Mouse (Mus musculus): Measurements from ENCODE around the gene Il4ra. TPM values are rescaled to one million over a fixed set of nuclear protein-coding genes. Genes with fewer than 3 reads are reported as not detected.

Gene Il4ra
- polyA plus RNA-seq, 1 experiment from 2014 or later = 2.6 TPM

DNA sequence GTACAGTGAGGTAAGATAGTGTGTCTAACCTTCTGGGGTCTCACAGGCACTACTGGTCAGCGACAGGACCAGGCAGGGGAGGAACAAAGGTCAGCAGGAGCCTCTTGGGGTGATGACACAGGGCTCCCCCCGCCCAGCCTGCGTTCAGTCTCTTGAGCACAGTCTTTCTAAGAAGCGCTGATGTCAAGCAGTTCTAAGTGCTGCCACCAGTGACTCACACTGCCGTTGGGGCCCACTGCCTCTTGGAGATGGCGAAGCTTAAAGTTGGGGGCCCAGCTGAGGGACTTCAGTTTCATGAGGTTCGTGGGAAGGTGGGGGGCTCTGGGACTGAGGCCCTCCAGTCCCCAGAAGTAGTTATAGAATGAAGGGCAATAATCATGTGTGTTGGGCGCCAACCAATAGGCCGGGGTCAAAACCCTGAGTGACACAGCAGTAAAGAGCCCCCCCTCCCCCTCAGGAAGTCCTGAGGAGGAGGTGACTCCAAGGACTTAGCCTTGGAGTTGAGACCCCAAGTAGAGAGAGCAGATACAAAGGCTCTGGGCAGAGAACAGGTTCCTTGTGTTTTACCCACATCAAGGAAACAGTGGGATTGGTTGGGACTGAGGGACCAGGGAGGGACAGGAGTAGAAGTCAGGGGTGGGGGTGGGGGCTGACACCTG lies 2.7 kb downstream of the Il4ra start:
- DNase-seq (ENCODE audit: low spot score) (no peak), ATAC-seq (ENCODE audit: insufficient number of reproducible peaks, low FRiP score, low TSS enrichment, low read depth) (no peak)
- WGBS = 88% methylated on average over 9 of the region's 9 CpGs
- Histone ChIP-seq H3K4me3 (ENCODE audit: low read depth, low read length) (no peak overlapping the region), H3K4me1 (ENCODE audit: control insufficient read depth, insufficient read depth, low read length) (peaks cover 4% of the 10 kb centered on the region; the same call in 1 of the 2 replicates), H3K9me3 (ENCODE audit: control insufficient read depth, low read length) (no peaks in the 10 kb centered on the region), H3K27ac (replicated peaks; ENCODE audit: low read depth, low read length) (no peak overlapping the region), H3K9ac (ENCODE audit: low read length) (no peak overlapping the region), H3K4me2 (ENCODE audit: low read depth, severe bottlenecking) (no peak overlapping the region), H3K36me3 (ENCODE audit: control insufficient read depth, insufficient read depth, low read length) (no peaks in the 10 kb centered on the region), H3K27me3 (ENCODE audit: control insufficient read depth, insufficient read depth, low read length) (peaks cover 10% of the 10 kb centered on the region)

GRCm38 (mm10) chr7:125555351-125555872 lies 3.5 kb downstream of the Il4ra start:
- no peak for ATAC-seq (ENCODE audit: insufficient number of reproducible peaks, low FRiP score, low TSS enrichment, low read depth)

DNA sequence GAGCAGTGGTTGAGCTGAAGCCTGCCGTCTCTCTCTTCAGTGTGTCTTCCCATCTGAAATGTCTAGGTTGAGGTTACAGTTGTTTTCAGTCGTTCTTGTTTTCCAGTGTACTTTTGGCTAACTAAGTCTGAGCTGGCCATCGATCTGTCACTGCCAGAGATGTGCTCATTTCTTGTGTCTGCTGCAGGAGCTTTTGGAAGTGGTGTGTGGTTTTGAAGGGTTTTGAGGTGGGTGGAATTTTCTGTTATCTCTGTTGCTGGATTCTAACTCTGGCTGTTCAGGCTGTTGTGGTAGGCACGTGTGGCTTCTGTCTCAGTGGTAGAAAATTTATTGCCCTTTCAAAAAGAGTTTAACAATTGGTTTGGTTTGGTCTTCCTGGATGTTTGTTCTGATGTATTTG lies 4.2 kb downstream of the Il4ra start:
- Histone ChIP-seq H3K27me3 (ENCODE audit: control insufficient read depth, insufficient read depth, low read length) (peaks cover 10% of the 10 kb centered on the region), H3K4me3 (ENCODE audit: low read depth, low read length) (no peak overlapping the region), H3K36me3 (ENCODE audit: control insufficient read depth, insufficient read depth, low read length) (no peaks in the 10 kb centered on the region), H3K9ac (ENCODE audit: low read length) (no peak overlapping the region), H3K4me2 (ENCODE audit: low read depth, severe bottlenecking) (no peak overlapping the region), H3K4me1 (ENCODE audit: control insufficient read depth, insufficient read depth, low read length) (peaks cover 4% of the 10 kb centered on the region; the same call in 1 of the 2 replicates), H3K27ac (replicated peaks; ENCODE audit: low read depth, low read length) (no peak overlapping the region), H3K9me3 (ENCODE audit: control insufficient read depth, low read length) (no peaks in the 10 kb centered on the region)
- ATAC-seq (ENCODE audit: insufficient number of reproducible peaks, low FRiP score, low TSS enrichment, low read depth) (no peak), DNase-seq (ENCODE audit: low spot score) (no peak)
- 69% methylated on average over 4 of the region's 4 CpGs for WGBS

More at GRCm38 (mm10) chr7:125555351-125555872, 3.5 kb downstream of the Il4ra start:
- H3K36me3 ChIP-seq (ENCODE audit: control insufficient read depth, insufficient read depth, low read length) = no peaks in the 10 kb centered on the region
- no peak overlapping the region for H3K4me3 ChIP-seq (ENCODE audit: low read depth, low read length)
- no peak overlapping the region for H3K9ac ChIP-seq (ENCODE audit: low read length)
- peaks cover 10% of the 10 kb centered on the region for H3K27me3 ChIP-seq (ENCODE audit: control insufficient read depth, insufficient read depth, low read length)
- 84% methylated on average over 7 of the region's 7 CpGs for WGBS
- H3K27ac ChIP-seq (replicated peaks; ENCODE audit: low read depth, low read length) = no peak overlapping the region
- no peak overlapping the region for H3K4me2 ChIP-seq (ENCODE audit: low read depth, severe bottlenecking)
- peaks cover 4% of the 10 kb centered on the region; the same call in 1 of the 2 replicates for H3K4me1 ChIP-seq (ENCODE audit: control insufficient read depth, insufficient read depth, low read length)
- no peaks in the 10 kb centered on the region for H3K9me3 ChIP-seq (ENCODE audit: control insufficient read depth, low read length)
- DNase-seq (ENCODE audit: low spot score) = no peak

GRCm38 (mm10) chr7:125556865-125557264 lies 4.9 kb downstream of the Il4ra start:
- Histone ChIP-seq H3K4me3 (ENCODE audit: low read depth, low read length) (no peak overlapping the region), H3K9me3 (ENCODE audit: control insufficient read depth, low read length) (no peaks in the 10 kb centered on the region), H3K27ac (replicated peaks; ENCODE audit: low read depth, low read length) (no peak overlapping the region), H3K36me3 (ENCODE audit: control insufficient read depth, insufficient read depth, low read length) (no peaks in the 10 kb centered on the region), H3K4me1 (ENCODE audit: control insufficient read depth, insufficient read depth, low read length) (no peaks in the 10 kb centered on the region), H3K4me2 (ENCODE audit: low read depth, severe bottlenecking) (no peak overlapping the region), H3K27me3 (ENCODE audit: control insufficient read depth, insufficient read depth, low read length) (peaks cover 7% of the 10 kb centered on the region), H3K9ac (ENCODE audit: low read length) (no peak overlapping the region)
- no peak for ATAC-seq (ENCODE audit: insufficient number of reproducible peaks, low FRiP score, low TSS enrichment, low read depth)
- DNase-seq (ENCODE audit: low spot score) = no peak
- 62% methylated on average over 8 of the region's 8 CpGs for WGBS

GRCm38 (mm10) chr7:125558401-125558945 lies 6.6 kb downstream of the Il4ra start:
- Histone ChIP-seq H3K9me3 (ENCODE audit: control insufficient read depth, low read length) (no peaks in the 10 kb centered on the region), H3K27ac (replicated peaks; ENCODE audit: low read depth, low read length) (no peak overlapping the region), H3K4me1 (ENCODE audit: control insufficient read depth, insufficient read depth, low read length) (no peaks in the 10 kb centered on the region), H3K27me3 (ENCODE audit: control insufficient read depth, insufficient read depth, low read length) (peaks cover under 1% of the 10 kb centered on the region), H3K9ac (ENCODE audit: low read length) (no peak overlapping the region), H3K36me3 (ENCODE audit: control insufficient read depth, insufficient read depth, low read length) (no peaks in the 10 kb centered on the region), H3K4me2 (ENCODE audit: low read depth, severe bottlenecking) (no peak overlapping the region), H3K4me3 (ENCODE audit: low read depth, low read length) (no peak overlapping the region)
- DNase-seq (ENCODE audit: low spot score) = no peak
- WGBS = 75% methylated on average over 4 of the region's 4 CpGs
- ATAC-seq (ENCODE audit: insufficient number of reproducible peaks, low FRiP score, low TSS enrichment, low read depth) = no peak

DNA sequence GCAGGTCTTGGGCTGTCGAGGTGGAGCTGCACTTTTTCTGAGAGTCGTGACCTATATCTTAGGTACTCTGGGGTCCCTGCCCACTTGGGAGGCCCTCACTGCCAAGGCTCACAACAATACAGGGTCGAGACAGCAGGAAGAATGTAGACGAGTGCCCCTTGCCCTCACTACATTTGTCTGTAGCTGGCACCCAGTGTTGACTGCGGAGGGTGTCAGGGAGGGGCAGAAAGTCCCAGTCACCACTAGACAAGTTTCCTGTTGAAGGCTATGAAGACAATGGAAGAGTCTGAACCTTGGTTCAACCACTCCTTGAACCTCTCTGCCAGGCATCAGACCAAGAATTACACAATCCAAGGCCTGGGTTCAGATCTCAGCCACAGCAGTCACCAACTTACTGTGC lies 7.1 kb downstream of the Il4ra start:
- Histone ChIP-seq H3K9me3 (ENCODE audit: control insufficient read depth, low read length) (no peaks in the 10 kb centered on the region), H3K36me3 (ENCODE audit: control insufficient read depth, insufficient read depth, low read length) (no peaks in the 10 kb centered on the region), H3K4me3 (ENCODE audit: low read depth, low read length) (no peak overlapping the region), H3K9ac (ENCODE audit: low read length) (no peak overlapping the region), H3K27me3 (ENCODE audit: control insufficient read depth, insufficient read depth, low read length) (no peaks in the 10 kb centered on the region), H3K27ac (replicated peaks; ENCODE audit: low read depth, low read length) (no peak overlapping the region), H3K4me1 (ENCODE audit: control insufficient read depth, insufficient read depth, low read length) (no peaks in the 10 kb centered on the region), H3K4me2 (ENCODE audit: low read depth, severe bottlenecking) (no peak overlapping the region)
- 63% methylated on average over 5 of the region's 5 CpGs for WGBS
- DNase-seq (ENCODE audit: low spot score) (no peak), ATAC-seq (ENCODE audit: insufficient number of reproducible peaks, low FRiP score, low TSS enrichment, low read depth) (no peak)

- WGBS = 88% methylated on average over 10 of the region's 10 CpGs
- DNase-seq (ENCODE audit: low spot score) = no peak
- no peaks in the 10 kb centered on the region for H3K27me3 ChIP-seq (ENCODE audit: control insufficient read depth, insufficient read depth, low read length)
- H3K4me2 ChIP-seq (ENCODE audit: low read depth, severe bottlenecking) = no peak overlapping the region
- H3K9me3 ChIP-seq (ENCODE audit: control insufficient read depth, low read length) = no peaks in the 10 kb centered on the region
- H3K27ac ChIP-seq (replicated peaks; ENCODE audit: low read depth, low read length) = no peak overlapping the region
- no peaks in the 10 kb centered on the region for H3K4me1 ChIP-seq (ENCODE audit: control insufficient read depth, insufficient read depth, low read length)
- no peaks in the 10 kb centered on the region for H3K36me3 ChIP-seq (ENCODE audit: control insufficient read depth, insufficient read depth, low read length)
- no peak overlapping the region for H3K4me3 ChIP-seq (ENCODE audit: low read depth, low read length)
- H3K9ac ChIP-seq (ENCODE audit: low read length) = no peak overlapping the region
- no peak for ATAC-seq (ENCODE audit: insufficient number of reproducible peaks, low FRiP score, low TSS enrichment, low read depth)
Observed at GRCm38 (mm10) chr7:125559537-125559936, 7.6 kb downstream of the Il4ra start.

GRCm38 (mm10) chr7:125560146-125560785 lies 8.3 kb downstream of the Il4ra start:
- Histone ChIP-seq H3K36me3 (ENCODE audit: control insufficient read depth, insufficient read depth, low read length) (no peaks in the 10 kb centered on the region), H3K4me3 (ENCODE audit: low read depth, low read length) (no peak overlapping the region), H3K27ac (replicated peaks; ENCODE audit: low read depth, low read length) (no peak overlapping the region), H3K9ac (ENCODE audit: low read length) (no peak overlapping the region), H3K27me3 (ENCODE audit: control insufficient read depth, insufficient read depth, low read length) (no peaks in the 10 kb centered on the region), H3K4me1 (ENCODE audit: control insufficient read depth, insufficient read depth, low read length) (no peaks in the 10 kb centered on the region), H3K4me2 (ENCODE audit: low read depth, severe bottlenecking) (no peak overlapping the region), H3K9me3 (ENCODE audit: control insufficient read depth, low read length) (no peaks in the 10 kb centered on the region)
- DNase-seq (ENCODE audit: low spot score) (no peak), ATAC-seq (ENCODE audit: insufficient number of reproducible peaks, low FRiP score, low TSS enrichment, low read depth) (no peak)
- WGBS = 83% methylated on average over 7 of the region's 7 CpGs

All from limb, embryonic 11.5 days (tissue).